Mouse (Mus musculus): ENCODE data around the gene Dbx1. TPM values are rescaled to one million over a fixed set of nuclear protein-coding genes. Genes with fewer than 3 reads are reported as not detected.

The Dbx1 gene
- polyA plus RNA-seq, 1 experiment from 2014 or later, result 0.06 TPM

Other genes starting within 250 kb of the Dbx1 start
- 13.8 and 17.9 TPM in 2 replicates for gene Htatip2, start 122.3 kb upstream of the Dbx1 start, polyA plus RNA-seq (2016; fragmentation: Nextera tagmentation; extraction: Ambion mirVana)
- 65.2 and 69.7 TPM in 2 replicates for gene Prmt3, start 141.5 kb upstream of the Dbx1 start, polyA plus RNA-seq (2016; fragmentation: Nextera tagmentation; extraction: Ambion mirVana)

Data from heart, embryonic 10.5 days (tissue).